Mouse (Mus musculus) lung, postnatal 36 days (tissue): ENCODE measurements at regions not wholly inside any gene's neighbourhood (a gene's known extent, or its start where the extent isn't known, plus 50 kb on each side); places are given as distances from the start of the nearest gene placed in this dataset.

ENCODE experiments used
- DNase-seq: peaks from one replicate; pipeline ENCODE4 v3.0.0; 2022; ENCODE audit warnings: mixed read lengths

DNA sequence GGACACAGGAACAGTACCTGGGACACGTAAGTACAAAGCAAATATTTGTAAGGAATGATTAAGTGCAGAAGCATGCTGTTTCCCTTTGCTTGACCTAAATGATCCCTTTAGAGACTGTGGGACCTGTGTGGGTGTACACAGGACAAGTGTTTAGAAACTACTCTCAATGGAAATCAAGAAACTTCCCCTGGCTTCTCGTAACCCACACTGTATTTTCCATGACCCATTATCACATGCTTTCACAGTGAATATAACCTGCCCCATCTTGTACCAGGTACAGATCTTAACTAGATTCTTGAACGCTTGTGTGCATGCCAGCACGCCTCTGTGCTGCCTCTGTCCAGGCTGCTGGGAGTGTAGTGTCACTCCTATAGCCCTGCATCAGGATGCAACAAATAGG is 177.8 kb upstream of the Ahr start:
- DNase-seq, result peak; percentile 21

DNA sequence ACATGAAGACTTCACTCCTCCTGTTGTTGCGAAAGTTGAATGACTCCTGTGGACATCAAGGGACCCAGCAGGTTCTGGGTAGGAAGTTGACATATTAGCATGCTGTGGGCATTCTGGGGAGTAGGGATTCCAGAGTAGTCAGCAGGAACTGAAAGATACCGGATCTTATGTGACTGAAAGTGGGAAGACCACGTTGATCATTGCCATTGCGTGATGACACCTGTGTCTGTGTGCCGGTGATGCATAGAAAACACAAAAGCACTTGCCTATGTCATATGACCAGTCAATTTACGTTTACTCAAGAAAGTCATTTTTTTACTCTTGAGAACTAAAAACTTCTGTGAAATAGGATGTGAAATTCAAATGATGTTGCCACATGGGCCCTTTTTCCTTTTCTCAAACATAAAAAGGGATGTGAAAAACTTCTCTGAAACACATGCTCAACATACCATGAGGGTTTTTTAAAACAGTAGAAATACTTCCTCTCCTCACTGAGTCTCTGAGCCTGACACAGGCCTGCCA is 176.8 kb upstream of the Ahr start:
- DNase-seq, result peak; percentile 5

DNA sequence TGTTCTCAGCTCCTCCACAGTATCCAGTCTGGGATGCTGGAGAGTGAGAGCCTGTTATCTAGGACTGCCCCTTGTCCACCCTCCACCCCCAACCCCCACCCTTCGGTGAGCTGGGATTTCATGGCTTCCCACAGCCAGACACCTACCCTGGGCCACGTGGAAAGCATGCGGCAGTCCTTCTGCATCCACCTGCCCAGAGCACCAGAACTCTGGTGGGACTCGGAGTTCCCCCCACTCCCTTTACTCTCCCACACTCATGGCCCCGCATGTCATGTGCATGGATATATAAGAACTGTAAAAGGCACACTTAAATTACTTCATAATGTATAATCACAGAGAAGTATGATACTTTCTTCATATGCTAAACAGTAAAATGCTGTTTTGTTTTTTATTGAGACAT is 175.5 kb upstream of the Ahr start:
- DNase-seq, result no peak

DNA sequence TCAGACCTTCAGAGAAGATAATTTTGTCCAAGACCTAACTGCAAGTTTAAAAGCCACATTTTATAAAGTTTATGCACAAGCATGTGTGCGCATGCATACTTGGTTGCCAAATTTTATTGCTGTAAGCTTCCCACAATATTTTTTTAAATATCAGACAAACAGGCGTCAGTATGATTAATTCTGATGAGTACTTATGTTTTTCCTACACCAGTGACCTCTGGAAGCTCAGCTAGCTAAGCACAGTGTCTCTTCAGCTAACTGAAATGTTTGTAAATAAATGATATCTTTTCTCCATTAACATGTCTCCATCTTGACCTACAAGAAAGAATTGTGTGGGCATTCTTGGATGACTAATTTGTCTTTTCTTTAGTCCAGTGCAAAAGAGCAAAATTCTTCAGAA is 168.6 kb upstream of the Ahr start:
- no peak for DNase-seq

DNA sequence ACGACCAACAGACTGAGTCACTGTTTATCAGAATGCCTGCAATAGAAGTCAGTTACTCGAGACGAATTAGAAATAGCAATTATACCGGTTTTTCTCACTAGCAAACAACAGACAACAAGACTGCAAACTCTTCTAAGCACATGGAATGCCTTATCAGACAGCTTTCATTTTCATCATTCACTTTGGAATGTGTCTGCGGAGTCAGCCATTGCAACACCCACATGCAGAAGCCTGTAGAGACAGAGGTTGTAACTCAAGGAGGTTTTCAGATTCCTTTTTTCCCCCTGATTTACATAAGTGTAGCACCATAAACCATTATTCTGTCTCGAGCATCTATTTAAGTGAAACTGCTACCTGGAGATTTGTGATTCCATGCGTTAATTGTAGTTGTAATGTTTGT is 167.8 kb upstream of the Ahr start:
- peak; percentile 21 for DNase-seq

DNA sequence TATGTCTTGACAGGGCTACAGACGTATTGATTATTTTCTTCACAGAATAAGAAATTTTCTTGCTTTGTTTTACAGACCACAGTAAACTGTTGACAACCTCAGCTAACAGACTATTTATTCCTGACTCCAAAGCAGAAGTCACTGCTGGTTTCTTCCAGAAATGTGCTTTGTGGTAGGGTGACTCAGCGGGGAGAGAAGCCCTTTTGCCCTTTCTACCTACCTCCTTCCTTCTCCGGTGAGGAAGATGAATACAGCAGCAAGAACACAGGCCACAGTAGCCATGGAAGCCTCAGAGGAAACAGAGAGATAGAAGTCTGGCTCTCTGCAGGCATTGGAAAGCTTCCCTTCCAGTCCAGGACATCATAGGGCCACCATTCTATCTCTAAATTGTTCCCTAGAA is 159.4 kb upstream of the Ahr start:
- no peak for DNase-seq

DNA sequence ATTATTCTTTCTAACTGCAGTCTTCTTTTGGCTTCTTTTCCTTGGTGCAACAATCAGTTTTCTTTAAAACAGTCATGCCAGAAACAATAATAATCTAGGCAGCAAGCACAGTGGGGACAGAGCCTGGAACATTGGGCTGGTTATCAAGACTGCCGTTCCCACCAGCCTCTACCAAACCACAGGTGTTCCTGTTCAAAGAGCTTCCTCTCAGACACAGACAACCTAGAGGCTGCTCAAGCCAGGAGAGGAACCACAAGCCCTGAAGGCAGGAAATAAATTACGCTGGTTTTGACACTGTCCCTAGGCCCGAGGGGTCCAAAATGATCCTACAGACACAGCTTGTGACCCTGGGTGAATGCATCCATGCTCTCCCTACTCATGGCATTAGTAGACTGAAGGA is 156.1 kb upstream of the Ahr start:
- DNase-seq, result no peak

DNA sequence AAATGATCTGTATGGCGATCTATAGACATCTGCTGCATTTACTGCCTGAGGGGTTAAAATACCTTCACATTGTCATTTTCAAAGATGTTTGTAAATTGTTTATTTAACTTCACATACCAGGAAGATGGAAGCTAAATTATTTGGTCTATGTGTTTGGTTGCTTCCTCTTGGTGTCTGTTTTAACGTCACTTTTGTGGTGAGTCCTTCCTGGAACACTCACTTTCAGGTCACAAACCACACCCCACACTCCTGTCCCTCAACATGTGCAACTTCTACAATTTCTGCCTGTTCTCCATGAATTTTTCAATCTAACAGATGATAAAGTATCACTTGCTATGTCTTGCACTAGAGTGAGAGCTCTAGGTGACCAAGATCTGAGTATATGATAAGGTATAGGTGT is 151.4 kb upstream of the Ahr start:
- DNase-seq, result no peak

DNA sequence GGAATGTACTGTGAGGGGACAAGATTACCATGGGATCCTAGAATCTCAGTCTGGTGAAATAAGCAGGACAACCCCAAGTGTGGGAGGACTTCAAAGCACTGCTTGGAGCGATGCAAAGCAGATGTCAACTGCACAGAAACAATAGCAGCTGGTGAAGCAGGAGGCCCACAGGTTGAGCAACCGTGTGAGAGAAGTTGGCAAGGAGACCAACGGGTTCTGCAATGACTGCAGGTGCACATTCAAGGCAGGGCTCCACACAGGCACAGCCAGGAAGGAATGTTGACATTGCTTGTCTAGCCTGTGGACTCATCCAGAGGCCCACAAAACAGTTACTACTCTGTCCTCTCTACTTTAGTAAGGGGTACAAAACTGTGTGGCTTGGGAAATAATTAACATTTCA is 150.4 kb upstream of the Ahr start:
- DNase-seq, result peak; percentile 32

DNA sequence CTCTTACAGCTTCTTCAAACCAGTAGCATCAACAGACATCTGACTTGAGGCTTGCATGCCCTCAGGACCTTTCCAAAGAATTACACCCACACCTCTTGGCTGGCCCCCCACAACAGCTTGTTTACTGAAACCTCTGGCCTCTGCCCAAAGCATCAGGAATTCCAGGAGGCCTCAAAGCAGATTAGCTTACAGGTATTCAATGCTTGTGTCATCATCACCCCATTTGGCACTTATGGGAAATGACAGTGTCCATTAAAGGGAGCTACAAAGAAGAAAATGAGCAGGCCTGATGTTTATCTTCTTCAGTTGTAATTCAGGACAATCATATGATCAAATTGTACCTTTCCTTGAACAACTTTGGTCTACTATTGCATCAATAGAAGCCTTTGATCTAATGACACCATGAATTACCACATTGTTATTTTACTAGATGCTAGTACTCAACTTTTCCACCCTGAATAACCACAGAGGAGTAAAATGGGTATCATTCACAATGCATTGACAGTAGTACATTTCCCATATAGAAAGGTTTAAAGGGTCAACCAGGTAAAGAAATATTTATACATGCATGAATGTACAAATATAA is 147.1 kb upstream of the Ahr start:
- DNase-seq, result no peak

DNA sequence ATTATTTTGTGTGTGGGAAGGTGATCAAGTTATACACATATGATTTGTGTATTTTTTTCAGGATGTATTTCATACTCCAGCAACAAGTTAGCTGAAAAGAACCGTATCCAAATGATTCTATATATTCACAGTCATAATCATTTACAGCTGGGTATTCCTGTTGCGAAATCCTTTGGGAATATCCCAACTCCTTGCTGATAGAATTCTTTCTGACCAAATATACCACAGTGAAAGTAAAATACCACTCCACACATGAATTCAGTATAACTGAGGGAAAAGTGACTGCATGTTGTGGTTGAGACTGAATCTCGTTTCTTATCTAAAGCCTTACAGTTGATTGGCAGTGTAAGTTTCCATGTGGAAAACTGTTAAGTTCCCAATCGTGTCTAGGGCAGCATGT is 145.1 kb upstream of the Ahr start:
- no peak for DNase-seq

DNA sequence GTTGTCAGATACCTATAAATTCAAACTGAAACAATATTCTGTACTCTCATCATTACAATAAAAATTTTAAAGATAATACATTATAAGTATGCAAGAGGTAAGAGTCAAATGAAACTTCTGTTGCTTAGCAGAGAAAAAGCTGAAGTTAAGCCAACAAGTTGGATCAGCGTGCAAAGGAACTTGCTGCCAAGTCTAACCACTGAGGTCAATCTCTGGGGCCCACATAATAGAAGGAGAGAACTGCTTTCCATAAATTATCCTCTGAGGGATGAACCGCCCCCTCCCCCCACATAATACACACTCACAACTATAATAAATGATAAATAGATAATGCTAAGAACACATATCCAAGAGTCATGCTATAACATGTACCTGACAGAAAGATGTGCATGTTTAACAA is 144.2 kb upstream of the Ahr start:
- no peak for DNase-seq

DNA sequence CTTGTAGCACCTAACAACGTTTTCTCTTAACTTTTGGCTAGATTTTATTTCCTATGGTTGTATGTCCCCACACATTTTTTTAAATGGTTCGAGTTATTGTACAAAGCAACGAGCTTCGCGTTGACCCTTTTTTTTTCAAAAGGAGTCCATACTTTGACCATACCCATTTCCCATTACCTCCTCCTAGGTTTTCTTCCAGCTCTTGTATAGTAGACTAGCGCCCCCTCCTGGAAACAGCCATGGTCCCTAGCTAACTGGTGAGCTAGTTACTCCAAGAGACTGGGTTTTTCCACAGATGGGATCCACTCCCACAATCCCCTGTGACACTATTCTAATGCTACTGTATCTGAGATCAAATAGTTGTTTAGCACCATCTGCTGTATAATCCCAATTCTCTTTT is 139.6 kb upstream of the Ahr start:
- peak; percentile 91 for DNase-seq

DNA sequence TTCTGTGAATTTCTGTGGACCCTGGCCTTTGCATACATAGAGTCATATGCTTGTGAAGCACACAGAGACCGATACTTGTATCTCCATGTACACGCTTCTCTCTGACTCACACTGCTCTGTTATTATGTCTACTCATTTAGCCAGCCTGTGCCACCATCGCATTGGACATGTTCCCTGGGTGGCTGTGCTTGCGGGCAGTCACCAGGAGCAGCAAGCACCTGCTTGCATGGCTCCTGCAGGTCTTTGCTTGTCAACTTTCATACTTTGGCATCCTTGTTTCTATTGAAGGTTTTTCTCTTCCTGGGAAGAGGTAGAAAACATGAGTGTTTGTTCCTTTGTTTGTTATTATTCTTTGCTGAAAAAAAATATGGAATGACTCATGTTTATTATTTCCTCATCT is 136.1 kb upstream of the Ahr start:
- no peak for DNase-seq

DNA sequence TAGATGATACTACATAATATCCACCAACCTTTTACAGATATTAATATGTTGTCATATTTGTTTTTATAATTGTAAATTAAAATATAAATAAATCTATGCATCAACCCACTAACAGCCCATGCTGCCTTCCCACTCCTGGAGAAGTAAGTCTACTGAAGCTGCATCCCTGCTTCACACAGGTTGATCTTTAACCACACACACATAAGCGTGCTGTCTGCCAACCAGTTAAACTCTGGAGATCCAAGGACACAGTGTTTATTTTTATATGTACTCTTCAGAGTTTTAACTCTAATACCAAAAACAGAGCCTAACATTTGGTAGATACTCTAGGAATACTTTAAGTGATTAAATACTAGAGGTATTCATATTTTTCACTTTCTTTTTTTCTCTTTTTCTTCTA is 133.9 kb upstream of the Ahr start:
- no peak for DNase-seq

DNA sequence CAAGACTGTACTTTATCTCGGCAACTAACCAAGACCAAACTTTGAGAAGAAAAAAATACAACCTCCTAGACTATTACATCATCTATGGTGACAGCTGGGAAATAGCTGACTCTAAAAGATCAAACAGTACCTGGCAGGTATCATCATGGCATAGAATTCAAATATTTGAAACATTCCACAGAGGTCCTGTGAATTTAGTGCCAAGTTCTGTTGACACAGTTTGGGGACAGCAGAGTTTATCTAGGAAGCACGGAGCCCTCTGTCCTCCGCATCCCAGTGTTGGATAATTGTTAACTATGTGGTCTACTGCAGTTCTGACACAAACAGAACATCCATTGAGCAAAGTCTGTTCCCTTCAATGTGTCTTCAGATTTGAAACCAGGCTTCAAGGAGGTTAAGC is 132.9 kb upstream of the Ahr start:
- no peak for DNase-seq

DNA sequence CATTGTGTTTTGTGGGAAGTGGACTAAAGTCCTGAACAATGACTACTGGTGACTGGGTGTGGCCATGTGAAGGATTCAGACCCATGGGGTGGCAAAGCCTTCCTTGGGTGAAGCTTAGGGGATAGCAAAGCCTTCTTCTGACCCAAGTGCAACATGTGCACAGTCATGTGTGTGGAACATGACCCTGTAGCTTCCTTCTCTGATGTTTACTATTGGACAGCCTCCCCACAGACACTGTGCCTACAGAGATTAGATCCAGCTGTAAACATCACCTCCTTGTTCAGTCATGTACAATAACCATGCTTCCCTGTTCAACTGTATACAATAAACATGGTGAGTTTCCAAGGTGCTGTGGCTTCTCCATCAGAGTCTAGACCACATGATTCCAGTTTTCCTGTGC is 132.4 kb upstream of the Ahr start:
- no peak for DNase-seq

DNA sequence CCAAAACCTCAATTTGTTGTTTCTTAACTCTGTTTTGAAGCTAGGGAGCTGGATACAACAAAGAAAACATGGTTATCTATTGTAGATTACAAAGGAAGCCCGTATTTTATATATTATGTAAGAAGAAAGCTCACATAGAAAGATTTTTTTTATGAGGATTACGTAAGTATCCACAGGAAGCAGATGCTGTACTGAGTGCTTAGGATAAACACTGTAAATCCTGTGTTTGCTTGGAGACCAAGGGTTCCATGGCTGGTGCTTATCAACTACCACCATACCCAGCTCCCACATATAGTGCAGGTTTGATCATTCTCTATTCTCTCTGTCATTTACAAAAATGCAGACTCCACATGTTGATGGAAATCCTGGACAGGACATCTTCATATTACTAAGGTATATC is 131.2 kb upstream of the Ahr start:
- DNase-seq, result no peak

DNA sequence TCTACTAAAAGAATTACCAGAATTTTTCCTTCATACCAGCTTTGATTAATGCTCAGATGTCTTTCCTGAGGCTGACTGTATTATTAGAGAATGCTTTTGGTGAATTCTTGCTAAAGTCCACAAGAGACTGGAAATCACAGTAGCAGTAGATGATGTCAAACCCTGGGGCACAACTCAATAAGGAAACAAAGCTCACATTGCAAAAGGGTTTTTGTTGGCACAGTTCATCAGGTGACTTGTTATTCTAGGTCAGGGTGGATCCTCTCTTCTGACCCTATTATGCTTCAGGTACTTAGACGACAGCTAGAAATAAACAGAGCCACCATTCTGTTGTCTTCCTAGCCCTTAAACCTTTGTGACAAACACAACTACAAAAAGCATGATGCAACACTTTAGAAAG is 128.2 kb upstream of the Ahr start:
- DNase-seq, result no peak

DNA sequence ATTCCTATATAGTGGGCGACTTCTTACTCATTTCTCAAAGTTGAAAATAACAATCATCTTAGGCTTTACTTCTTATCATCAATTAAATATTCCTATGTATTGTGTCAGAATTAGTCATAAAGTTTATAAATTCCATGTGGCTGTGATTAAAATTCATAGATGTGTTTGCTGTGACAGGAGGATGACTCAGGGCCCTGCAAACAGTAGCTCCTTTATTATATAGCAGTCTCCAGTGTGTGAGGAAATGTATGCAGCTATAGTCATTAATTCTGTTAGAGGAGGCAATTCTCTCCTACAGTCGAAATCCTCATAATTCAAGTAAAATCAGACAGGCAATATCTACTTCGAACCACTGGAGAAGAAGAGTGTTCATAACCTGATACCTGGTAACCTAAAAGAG is 121.7 kb upstream of the Ahr start:
- DNase-seq, result no peak

DNA sequence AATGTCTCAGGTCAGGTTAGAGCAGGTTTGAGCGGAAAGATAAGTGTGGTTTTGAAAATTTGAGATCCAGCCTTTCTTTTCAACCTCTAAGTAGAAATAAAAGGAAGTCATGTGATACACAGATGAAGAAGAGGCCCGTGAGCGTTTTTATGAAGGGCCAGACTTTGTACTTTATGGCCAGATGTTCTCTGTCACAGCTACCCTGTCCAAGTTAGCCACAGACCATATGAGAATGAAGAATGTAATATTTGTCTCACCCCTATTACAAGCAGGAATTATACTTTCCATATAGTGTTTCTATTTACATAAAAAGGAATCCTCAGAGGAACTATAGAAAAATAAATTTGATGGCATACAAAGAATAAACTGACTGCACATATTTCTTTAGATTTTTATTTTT is 114.9 kb upstream of the Ahr start:
- DNase-seq, result no peak

DNA sequence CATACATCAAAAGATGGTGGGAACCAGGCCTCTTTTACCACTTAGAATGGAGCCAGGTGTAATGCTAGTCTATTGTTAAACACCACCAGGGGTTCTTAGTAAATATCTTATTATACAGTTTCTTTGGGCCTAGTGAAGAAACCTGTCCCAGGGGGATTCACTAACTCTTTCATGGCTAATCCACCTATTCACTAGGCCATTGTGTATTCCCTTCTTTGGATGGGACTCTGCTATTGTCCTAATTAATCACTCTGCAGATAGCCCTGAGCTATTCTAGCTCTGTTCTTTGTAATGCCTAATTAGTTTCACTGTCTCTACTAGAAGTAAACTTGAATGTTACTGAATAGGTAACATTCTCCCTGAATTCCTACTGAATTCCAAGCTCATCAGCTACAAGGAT is 107.6 kb upstream of the Ahr start:
- DNase-seq, result no peak

DNA sequence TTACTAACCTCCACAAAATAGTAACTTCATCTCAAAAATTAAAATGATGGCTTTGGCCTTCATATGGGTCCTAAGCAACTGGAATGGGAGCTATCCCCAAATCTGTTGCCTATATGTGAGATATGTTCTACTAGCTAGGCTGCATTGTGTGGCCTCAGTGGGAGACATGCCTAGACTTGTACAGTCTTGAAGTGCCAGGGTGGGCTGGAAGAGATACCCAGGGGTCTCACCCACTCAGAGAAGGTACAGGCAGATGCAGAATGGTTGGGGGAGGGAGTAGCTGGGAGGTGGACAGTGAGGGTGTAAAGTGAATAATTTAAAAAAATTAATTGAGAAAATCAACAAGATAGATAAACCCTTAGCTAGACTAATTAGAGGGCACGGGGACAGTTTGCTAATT is 106.9 kb upstream of the Ahr start:
- DNase-seq, result no peak

DNA sequence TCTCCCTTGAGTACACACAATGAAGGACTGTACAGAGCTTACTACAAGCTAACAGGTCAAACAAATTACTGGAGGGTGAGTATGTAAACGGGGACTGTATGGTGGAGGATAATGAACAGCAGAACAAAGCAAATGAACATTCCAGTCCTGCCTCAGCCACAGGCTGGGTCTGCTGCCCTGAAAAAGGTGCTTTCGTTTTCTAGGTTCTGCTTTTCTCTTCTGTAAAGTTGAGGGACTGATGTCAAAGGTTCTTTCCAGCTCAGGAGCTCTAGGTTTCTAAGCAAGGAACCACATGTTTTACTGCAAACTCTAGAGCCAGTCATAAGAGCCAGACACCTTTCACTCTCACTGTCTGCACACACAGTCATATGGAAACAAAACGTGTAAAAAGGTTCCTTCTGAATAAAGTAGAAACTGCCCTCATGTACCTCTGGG is 106.1 kb upstream of the Ahr start:
- DNase-seq, result peak; percentile 0

DNA sequence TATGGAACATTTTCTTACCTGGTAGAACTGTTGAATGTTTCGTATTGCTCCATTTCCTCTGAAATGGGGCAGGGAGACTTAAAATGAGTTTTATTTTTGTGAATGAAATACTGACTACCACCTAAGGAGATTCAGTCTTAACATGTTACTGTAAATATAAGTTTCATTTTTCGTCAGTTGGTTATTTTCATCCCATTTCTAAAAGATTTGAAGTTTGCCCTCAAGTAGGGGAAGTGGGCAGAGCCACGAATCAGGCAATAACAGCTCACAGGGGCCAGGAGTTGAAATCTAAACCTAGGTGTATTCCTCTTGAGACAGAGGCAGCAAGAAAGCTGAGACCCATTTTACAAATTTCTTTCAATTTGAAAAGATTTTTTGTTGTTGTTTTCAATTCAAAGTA is 88.6 kb upstream of the Ahr start:
- DNase-seq, result no peak

DNA sequence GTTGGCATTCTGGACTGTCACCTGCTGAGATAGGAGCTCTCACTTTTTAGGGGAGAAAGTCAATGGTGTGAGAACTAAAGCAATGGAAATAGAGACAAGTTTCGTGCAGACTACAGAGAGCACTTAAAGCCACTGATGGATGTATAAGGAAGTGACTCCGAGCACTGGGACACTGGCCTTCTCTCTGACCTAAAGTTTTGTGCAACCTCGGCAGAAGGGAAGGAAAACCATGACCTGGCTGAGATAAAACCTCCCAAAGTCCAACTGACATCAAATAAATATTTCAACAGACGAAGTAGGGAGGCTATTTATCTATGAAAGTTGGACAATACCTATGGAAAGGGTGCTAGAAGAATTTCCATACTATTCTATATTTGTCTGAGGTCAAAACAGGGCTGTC is 80.0 kb upstream of the Ahr start:
- no peak for DNase-seq
